Mouse (Mus musculus) MEL (cell line): Measurements from ENCODE around the gene Slc37a4. TPM values are rescaled to one million over a fixed set of nuclear protein-coding genes. Genes with fewer than 3 reads are reported as not detected.

Experiments
- DNase-seq: peaks from one replicate; pipeline ENCODE4 v3.0.0; 2011; ENCODE audit warnings: low read depth, low spot score
- H3K27ac ChIP-seq: 2 replicates; pipeline ENCODE4 v1.5.1; 2012; ENCODE audit warnings: low read depth, mild to moderate bottlenecking, control low read depth, low read length, moderate library complexity; ENCODE audit not compliant: control insufficient read depth
- H3K27me3 ChIP-seq, 2 experiments: fragments of 150-350 bp in 1 of 2; sonication (generic) in 1 of 2; 2 replicates each; pipeline ENCODE4 v1.6.1; 2012; ENCODE audit warnings: low read length in 2 of 2, mild to moderate bottlenecking in 2 of 2, improper control_type of control experiment in 1 of 2, moderate library complexity in 1 of 2; ENCODE audit not compliant: insufficient read depth in 2 of 2, control insufficient read depth in 1 of 2
- H3K36me3 ChIP-seq, 2 experiments: 2 replicates each; pipeline ENCODE4 v1.6.1; 2012 to 2014; ENCODE audit warnings: low read length in 2 of 2, improper control_type of control experiment in 1 of 2, inconsistent platforms in 1 of 2, mild to moderate bottlenecking in 1 of 2; ENCODE audit not compliant: insufficient read depth in 2 of 2, control insufficient read depth in 1 of 2
- H3K4me1 ChIP-seq, 2 experiments: fragments of 150-350 bp in 1 of 2; sonication (generic) in 1 of 2; 2 replicates each; pipeline ENCODE4 v1.6.1; 2012; ENCODE audit warnings: low read length in 2 of 2, improper control_type of control experiment in 1 of 2, mild to moderate bottlenecking in 1 of 2; ENCODE audit not compliant: insufficient read depth in 2 of 2, control insufficient read depth in 1 of 2
- H3K4me3 ChIP-seq, 2 experiments: fragments of 150-350 bp in 1 of 2; sonication (generic) in 1 of 2; 2 replicates each; pipeline ENCODE4 v1.5.1; 2012; ENCODE audit warnings: low read depth in 2 of 2, low read length in 2 of 2, mild to moderate bottlenecking in 2 of 2, moderate library complexity in 2 of 2, control low read depth in 1 of 2, improper control_type of control experiment in 1 of 2; ENCODE audit not compliant: control insufficient read depth in 1 of 2, insufficient read depth in 1 of 2
- H3K79me2 ChIP-seq: 2 replicates; pipeline ENCODE4 v1.6.1; 2012; ENCODE audit warnings: mild to moderate bottlenecking, low read length, moderate library complexity; ENCODE audit not compliant: control insufficient read depth, poor library complexity, insufficient read depth
- H3K9ac ChIP-seq: 2 replicates; pipeline ENCODE4 v1.6.1; 2012; ENCODE audit warnings: low read depth, mild to moderate bottlenecking, control low read depth, low read length, moderate library complexity; ENCODE audit not compliant: control insufficient read depth, poor library complexity, severe bottlenecking
- H3K9me3 ChIP-seq: fragments of 150-350 bp; sonication (generic); replicated peaks from 2 replicates; pipeline ENCODE4 v1.6.1; 2012; ENCODE audit warnings: mild to moderate bottlenecking, low read length, improper control_type of control experiment, moderate library complexity; ENCODE audit not compliant: insufficient read depth
- BHLHE40 ChIP-seq: IDR thresholded peaks from 2 replicates; pipeline ENCODE4 v1.6.1; 2012; ENCODE audit warnings: low read depth, mild to moderate bottlenecking, inconsistent platforms, low read length, improper control_type of control experiment, borderline replicate concordance
- CHD2 ChIP-seq: IDR thresholded peaks from 2 replicates; pipeline ENCODE4 v1.6.1; 2011; ENCODE audit warnings: low read length, improper control_type of control experiment
- CTCF ChIP-seq, 3 experiments: IDR thresholded peaks in 2 of 3; conservative IDR thresholded peaks in 1 of 3; 2 replicates each; pipeline ENCODE4 v1.5.1; 2011 to 2012; ENCODE audit warnings: low read length in 3 of 3, low read depth in 2 of 3, mild to moderate bottlenecking in 2 of 3, improper control_type of control experiment in 1 of 3, inconsistent platforms in 1 of 3, mixed read lengths in 1 of 3, moderate library complexity in 1 of 3; ENCODE audit not compliant: control insufficient read depth in 1 of 3, insufficient read depth in 1 of 3, poor library complexity in 1 of 3, severe bottlenecking in 1 of 3
- E2F4 ChIP-seq: IDR thresholded peaks from 2 replicates; pipeline ENCODE4 v1.6.1; 2011; ENCODE audit warnings: low read depth, low read length, improper control_type of control experiment, borderline replicate concordance
- ELF1 ChIP-seq: IDR thresholded peaks from 2 replicates; pipeline ENCODE4 v1.6.1; 2014; ENCODE audit warnings: low read depth, mild to moderate bottlenecking, inconsistent platforms, low read length, improper control_type of control experiment, moderate library complexity
- EP300 ChIP-seq, 2 experiments: IDR thresholded peaks; 2 replicates each; pipeline ENCODE4 v1.6.1; 2011; ENCODE audit warnings: improper control_type of control experiment in 2 of 2, low read length in 2 of 2, low read depth in 1 of 2, mild to moderate bottlenecking in 1 of 2
- GABPA ChIP-seq: IDR thresholded peaks from 2 replicates; pipeline ENCODE4 v1.6.1; 2012; ENCODE audit warnings: low read depth, mild to moderate bottlenecking, inconsistent platforms, low read length, improper control_type of control experiment, moderate library complexity
- GATA1 ChIP-seq: IDR thresholded peaks from 2 replicates; pipeline ENCODE4 v1.6.1; 2011; ENCODE audit warnings: low read depth, low read length, improper control_type of control experiment
- JUND ChIP-seq: IDR thresholded peaks from 2 replicates; pipeline ENCODE4 v1.6.1; 2011; ENCODE audit warnings: low read depth, mild to moderate bottlenecking, improper control_type of control experiment, low read length
- MAFK ChIP-seq: IDR thresholded peaks from 2 replicates; pipeline ENCODE4 v1.6.1; 2011; ENCODE audit warnings: low read depth, mild to moderate bottlenecking, low read length, improper control_type of control experiment, borderline replicate concordance
- MEF2A ChIP-seq: IDR thresholded peaks from 2 replicates; pipeline ENCODE4 v1.6.1; 2014; ENCODE audit warnings: low read depth, mild to moderate bottlenecking, inconsistent platforms, low read length, improper control_type of control experiment; ENCODE audit not compliant: poor library complexity, insufficient replicate concordance, severe bottlenecking; ENCODE audit errors: extremely low read depth
- MYB ChIP-seq: IDR thresholded peaks from 2 replicates; pipeline ENCODE4 v1.6.1; 2011; ENCODE audit warnings: mild to moderate bottlenecking, low read depth, low read length, improper control_type of control experiment
- POLR2A ChIP-seq, 2 experiments: IDR thresholded peaks; 2 replicates each; pipeline ENCODE4 v1.6.1; 2011 to 2012; ENCODE audit warnings: low read length in 2 of 2, mild to moderate bottlenecking in 2 of 2, control low read depth in 1 of 2, improper control_type of control experiment in 1 of 2, low read depth in 1 of 2, moderate library complexity in 1 of 2; ENCODE audit not compliant: control insufficient read depth in 1 of 2, insufficient read depth in 1 of 2, poor library complexity in 1 of 2
- POLR2AphosphoS2 ChIP-seq: IDR thresholded peaks from 2 replicates; pipeline ENCODE4 v1.6.1; 2011; ENCODE audit warnings: low read length, improper control_type of control experiment
- POLR2AphosphoS5 ChIP-seq: IDR thresholded peaks from 2 replicates; pipeline ENCODE4 v1.6.1; 2012; ENCODE audit warnings: low read depth, borderline replicate concordance, mild to moderate bottlenecking, inconsistent platforms, low read length, moderate library complexity, mixed read lengths
- RCOR1 ChIP-seq: IDR thresholded peaks from 2 replicates; pipeline ENCODE4 v1.6.1; 2012; ENCODE audit warnings: low read depth, mild to moderate bottlenecking, inconsistent platforms, low read length, improper control_type of control experiment
- SIN3A ChIP-seq: IDR thresholded peaks from 2 replicates; pipeline ENCODE4 v1.6.1; 2012; ENCODE audit warnings: low read length, improper control_type of control experiment, inconsistent platforms
- SMC3 ChIP-seq: IDR thresholded peaks from 2 replicates; pipeline ENCODE4 v1.6.1; 2011; ENCODE audit warnings: low read depth, low read length, improper control_type of control experiment
- TCF12 ChIP-seq: IDR thresholded peaks from 2 replicates; pipeline ENCODE4 v1.6.1; 2014; ENCODE audit warnings: low read depth, mild to moderate bottlenecking, inconsistent platforms, low read length, improper control_type of control experiment, moderate library complexity
- USF1 ChIP-seq: IDR thresholded peaks from 2 replicates; pipeline ENCODE4 v1.6.1; 2014; ENCODE audit warnings: low read depth, mild to moderate bottlenecking, inconsistent platforms, low read length, improper control_type of control experiment, moderate library complexity
- USF2 ChIP-seq, 2 experiments: IDR thresholded peaks; 2 replicates each; pipeline ENCODE4 v1.6.1; 2011 to 2012; ENCODE audit warnings: improper control_type of control experiment in 2 of 2, low read length in 2 of 2, borderline replicate concordance in 1 of 2, inconsistent platforms in 1 of 2, low read depth in 1 of 2, mild to moderate bottlenecking in 1 of 2; ENCODE audit not compliant: insufficient read depth in 1 of 2
- ZC3H11A ChIP-seq: IDR thresholded peaks from 2 replicates; pipeline ENCODE4 v1.6.1; 2012; ENCODE audit warnings: low read depth, mild to moderate bottlenecking, inconsistent platforms, low read length, improper control_type of control experiment
- ZKSCAN1 ChIP-seq: IDR thresholded peaks from 2 replicates; pipeline ENCODE4 v1.6.1; 2012; ENCODE audit warnings: low read depth, mild to moderate bottlenecking, inconsistent platforms, low read length, improper control_type of control experiment, moderate library complexity
- ZMIZ1 ChIP-seq: IDR thresholded peaks from 2 replicates; pipeline ENCODE4 v1.6.1; 2012; ENCODE audit warnings: low read depth, mild to moderate bottlenecking, inconsistent platforms, low read length, improper control_type of control experiment, moderate library complexity
- polyA plus RNA-seq, 2 experiments: library from polyadenylated mRNA; stranded (reverse) in 1 of 2; unstranded in 1 of 2; fragments of >175 nt in 1 of 2; fragments of >200 nt in 1 of 2; gene quantifications; 2 replicates each; pipeline versions ENCODE4 v1.2.1 to v1.2.4; 2012; ENCODE audit warnings: low replicate concordance in 2 of 2, low read depth in 1 of 2; ENCODE audit not compliant: insufficient read length in 2 of 2, insufficient read depth in 1 of 2, missing spikeins in 1 of 2
- total RNA-seq: library from RNA; depleted of rRNA; stranded (reverse); fragments of 300-350 nt; gene quantifications from 2 replicates; pipeline ENCODE4 v1.2.3, GENCODE M21; 2012

Slc37a4 gene
- total and polyA plus RNA-seq, 3 experiments: 29.0 to 35.3 TPM; not detected in 1

- TF ChIP-seq POLR2AphosphoS2 (no peak), JUND (no peak), CHD2 (no peak), USF1 (no peak), RCOR1 (peak; percentile 38; the same call in 1 of the 2 replicates), GABPA (no peak), SIN3A (peak; percentile 51), ZMIZ1 (0 out of 2 replicates have a peak, but pooled peaks have one; percentile 26), ZKSCAN1 (no peak), SMC3 (no peak), BHLHE40 (no peak), EP300 (IDR thresholded peaks at IDR 0.05; ENCODE audit: low read depth in 1 of 2, low read length in 2 of 2) (peak in 1 of 2 experiments; percentile 46; a peak in 2 of 4 replicates), TCF12 (no peak), USF2 (IDR thresholded peaks at IDR 0.05; ENCODE audit: borderline replicate concordance in 1 of 2, insufficient read depth in 1 of 2, low read depth in 1 of 2, low read length in 2 of 2) (no peak), CTCF (IDR thresholded peaks at IDR 0.05 in 2 of 3, conservative IDR thresholded peaks at IDR 0.05 in 1 of 3; ENCODE audit: control insufficient read depth in 1 of 3, insufficient read depth in 1 of 3, low read depth in 2 of 3, low read length in 3 of 3, poor library complexity in 1 of 3, severe bottlenecking in 1 of 3) (no peak), ELF1 (peak; percentile 34; the same call in 1 of the 2 replicates), ZC3H11A (no peak), POLR2AphosphoS5 (no peak), GATA1 (peak; percentile 37; the same call in 1 of the 2 replicates), MEF2A (no peak), POLR2A (IDR thresholded peaks at IDR 0.05; ENCODE audit: control insufficient read depth in 1 of 2, insufficient read depth in 1 of 2, low read depth in 1 of 2, low read length in 2 of 2, poor library complexity in 1 of 2) (peak; percentile 26 to 61; a peak in 2 of 4 replicates), E2F4 (no peak), MAFK (no peak)
Observed at GRCm38 (mm10) chr9:44420280-44420898, 23.7 kb downstream of the Slc37a4 start (continued).

DNA sequence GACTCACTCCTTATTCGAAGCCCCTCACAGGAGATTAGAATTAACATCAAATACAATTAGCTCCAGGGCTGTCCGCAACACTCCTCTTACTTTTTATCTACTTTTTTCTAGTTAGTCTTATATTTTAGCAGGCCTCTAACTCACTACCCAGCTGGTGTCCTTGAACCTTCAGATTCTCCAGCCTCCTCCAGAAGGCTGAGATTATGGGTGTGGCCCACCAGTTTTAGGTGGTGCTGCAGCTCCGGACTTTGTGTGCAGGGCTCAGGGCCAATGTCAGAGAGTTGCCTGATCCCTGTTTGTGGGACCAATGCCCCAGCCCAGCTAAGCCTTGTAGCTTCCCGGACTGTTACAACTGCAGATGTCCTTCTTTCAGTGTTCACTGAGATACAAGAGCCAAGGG lies 26.9 kb downstream of the Slc37a4 start:
- no peaks in the 10 kb centered on the region for H3K79me2 ChIP-seq
- peaks cover 0 to 9% of the 10 kb centered on the region in 2 experiments; a peak in 3 of 4 replicates for H3K4me1 ChIP-seq
- peaks cover 0 to 13% of the 10 kb centered on the region in 2 experiments; a peak in 2 of 4 replicates for H3K36me3 ChIP-seq
- no peaks in the 10 kb centered on the region for H3K9me3 ChIP-seq
- H3K27ac ChIP-seq: no peak overlapping the region
- no peak overlapping the region for H3K4me3 ChIP-seq
- no peak for DNase-seq
- no peak overlapping the region for H3K9ac ChIP-seq
- TF ChIP-seq MAFK: no peak
- TF ChIP-seq E2F4: no peak
- no peak for TF ChIP-seq ELF1
- no peak for TF ChIP-seq MYB
- TF ChIP-seq ZC3H11A: no peak
- no peaks in the 10 kb centered on the region for H3K27me3 ChIP-seq
